Mouse (Mus musculus): Measurements from ENCODE around the gene Gm45140. TPM values are rescaled to one million over a fixed set of nuclear protein-coding genes. Genes with fewer than 3 reads are reported as not detected.

The Gm45140 gene
- polyA plus RNA-seq, 1 experiment from 2014 or later = 0.94 TPM

DNA sequence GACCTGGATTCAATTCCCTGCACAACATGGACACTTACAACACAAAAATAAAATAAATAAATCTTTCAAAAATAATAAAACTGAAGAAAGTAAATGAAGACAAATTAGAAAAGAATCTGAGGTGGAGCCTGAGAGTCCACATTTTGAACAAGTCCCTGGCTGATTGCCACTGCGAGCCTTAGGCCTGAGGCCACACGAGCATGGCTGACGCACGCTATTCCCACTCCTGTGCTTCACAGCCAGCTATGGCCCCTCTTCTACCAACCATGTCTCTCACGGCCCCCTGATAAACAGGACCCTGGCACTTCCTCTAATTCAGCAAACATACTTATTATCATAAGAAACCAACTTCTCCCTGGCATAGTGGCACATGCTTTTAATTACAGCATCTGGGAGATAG is 49.0 kb downstream of the Gm45140 start:
- ATAC-seq (no peak), DNase-seq (ENCODE audit: low spot score) (no peak)
- Histone ChIP-seq H3K9ac (replicated peaks; ENCODE audit: low read depth) (no peak overlapping the region), H3K4me3 (ENCODE audit: low read depth, low read length) (no peak overlapping the region), H3K9me3 (ENCODE audit: low read length) (no peaks in the 10 kb centered on the region), H3K27ac (ENCODE audit: low read length) (no peak overlapping the region), H3K27me3 (replicated peaks; ENCODE audit: insufficient read depth, low read length) (no peaks in the 10 kb centered on the region), H3K4me2 (replicated peaks; ENCODE audit: low read depth, low read length) (no peak overlapping the region), H3K36me3 (ENCODE audit: insufficient read depth, low read length) (no peaks in the 10 kb centered on the region), H3K4me1 (ENCODE audit: insufficient read depth, low read depth, low read length) (peaks cover 12% of the 10 kb centered on the region)
- WGBS = 66% methylated on average over 5 of the region's 5 CpGs
- TF ChIP-seq CTCF (IDR thresholded peaks at IDR 0.05) (no peak), EP300 (IDR thresholded peaks at IDR 0.05) (no peak)

GRCm38 (mm10) chr6:87784033-87784432 is 51.6 kb downstream of the Gm45140 start:
- Histone ChIP-seq H3K36me3 (ENCODE audit: insufficient read depth, low read length) (no peaks in the 10 kb centered on the region), H3K27ac (ENCODE audit: low read length) (no peak overlapping the region), H3K4me3 (ENCODE audit: low read depth, low read length) (no peak overlapping the region), H3K4me1 (ENCODE audit: insufficient read depth, low read depth, low read length) (peaks cover 4% of the 10 kb centered on the region; the same call in 1 of the 2 replicates), H3K4me2 (replicated peaks; ENCODE audit: low read depth, low read length) (no peak overlapping the region), H3K27me3 (replicated peaks; ENCODE audit: insufficient read depth, low read length) (no peaks in the 10 kb centered on the region), H3K9ac (replicated peaks; ENCODE audit: low read depth) (no peak overlapping the region), H3K9me3 (ENCODE audit: low read length) (no peaks in the 10 kb centered on the region)
- WGBS = 36% methylated on average over 8 of the region's 8 CpGs
- TF ChIP-seq CTCF (IDR thresholded peaks at IDR 0.05) (no peak), EP300 (IDR thresholded peaks at IDR 0.05) (no peak)
- ATAC-seq (no peak), DNase-seq (ENCODE audit: low spot score) (no peak)

GRCm38 (mm10) chr6:87780546-87781301 is 54.9 kb downstream of the Gm45140 start:
- Histone ChIP-seq H3K4me1 (ENCODE audit: insufficient read depth, low read depth, low read length) (no peaks in the 10 kb centered on the region), H3K27me3 (replicated peaks; ENCODE audit: insufficient read depth, low read length) (no peaks in the 10 kb centered on the region), H3K9ac (replicated peaks; ENCODE audit: low read depth) (no peak overlapping the region), H3K9me3 (ENCODE audit: low read length) (no peaks in the 10 kb centered on the region), H3K27ac (ENCODE audit: low read length) (no peak overlapping the region), H3K4me2 (replicated peaks; ENCODE audit: low read depth, low read length) (no peak overlapping the region), H3K4me3 (ENCODE audit: low read depth, low read length) (no peak overlapping the region), H3K36me3 (ENCODE audit: insufficient read depth, low read length) (no peaks in the 10 kb centered on the region)
- 70% methylated on average over 10 of the region's 10 CpGs for whole genome bisulfite sequencing
- TF ChIP-seq EP300 (IDR thresholded peaks at IDR 0.05) (no peak), CTCF (IDR thresholded peaks at IDR 0.05) (no peak)
- ATAC-seq (no peak), DNase-seq (ENCODE audit: low spot score) (no peak)

DNA sequence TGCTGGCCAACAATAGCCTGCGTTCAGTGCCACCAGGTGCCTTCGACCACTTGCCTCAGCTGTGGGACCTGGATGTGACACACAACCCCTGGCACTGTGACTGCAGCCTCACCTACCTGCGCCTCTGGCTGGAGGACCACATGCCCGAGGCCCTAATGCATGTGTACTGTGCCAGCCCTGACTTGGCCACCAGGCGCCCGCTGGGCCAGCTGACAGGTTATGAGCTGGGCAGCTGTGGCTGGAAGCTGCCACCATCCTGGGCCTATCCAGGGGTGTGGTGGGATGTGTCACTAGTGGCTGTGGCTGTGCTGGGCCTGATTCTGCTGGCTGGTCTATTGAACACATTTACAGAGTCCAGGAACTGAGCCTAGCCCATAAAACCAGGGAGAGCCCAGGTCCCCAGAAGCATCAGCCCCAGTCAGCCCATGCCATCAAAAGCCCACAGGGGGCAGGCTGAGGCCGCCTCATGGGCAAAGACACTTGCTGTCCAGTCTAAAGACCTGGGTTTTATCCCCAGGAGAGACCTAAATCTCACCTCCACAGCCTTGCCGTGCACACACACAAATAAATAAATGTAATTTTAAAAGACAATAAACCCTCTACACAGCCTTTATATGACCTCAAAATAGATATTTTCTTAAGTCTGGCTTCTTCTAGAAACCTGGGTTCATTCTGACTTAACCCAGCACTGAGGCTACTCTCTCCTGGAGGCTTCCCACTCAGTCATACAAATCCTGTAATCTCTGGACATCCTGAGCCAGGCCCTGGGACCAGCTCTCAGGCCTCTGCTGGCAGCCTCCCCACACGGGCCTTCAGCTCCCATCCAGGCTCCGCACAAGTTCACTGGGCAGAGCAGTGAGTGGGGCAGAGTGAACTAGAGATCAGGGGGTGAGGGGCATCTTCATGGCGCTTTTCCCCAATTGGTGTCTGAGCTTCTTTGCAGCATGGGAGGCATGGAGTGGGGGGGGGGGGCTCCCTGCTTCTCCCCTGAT is 56.1 kb downstream of the Gm45140 start:
- H3K4me3 ChIP-seq (ENCODE audit: low read depth, low read length) = no peak overlapping the region
- H3K4me1 ChIP-seq (ENCODE audit: insufficient read depth, low read depth, low read length) = no peaks in the 10 kb centered on the region
- H3K27me3 ChIP-seq (replicated peaks; ENCODE audit: insufficient read depth, low read length) = no peaks in the 10 kb centered on the region
- no peak overlapping the region for H3K4me2 ChIP-seq (replicated peaks; ENCODE audit: low read depth, low read length)
- H3K27ac ChIP-seq (ENCODE audit: low read length) = no peak overlapping the region
- H3K36me3 ChIP-seq (ENCODE audit: insufficient read depth, low read length) = no peaks in the 10 kb centered on the region
- TF ChIP-seq EP300 (IDR thresholded peaks at IDR 0.05) (no peak), CTCF (IDR thresholded peaks at IDR 0.05) (peak; percentile 55)
- ATAC-seq (0 out of 2 replicates have a peak, but pooled peaks have one; percentile 32), DNase-seq (ENCODE audit: low spot score) (no peak)
- H3K9ac ChIP-seq (replicated peaks; ENCODE audit: low read depth) = no peak overlapping the region
- no peaks in the 10 kb centered on the region for H3K9me3 ChIP-seq (ENCODE audit: low read length)
- WGBS = 86% methylated on average over 11 of the region's 11 CpGs

GRCm38 (mm10) chr6:87778294-87779173 is 57.1 kb downstream of the Gm45140 start:
- no peak overlapping the region for H3K4me3 ChIP-seq (ENCODE audit: low read depth, low read length)
- H3K36me3 ChIP-seq (ENCODE audit: insufficient read depth, low read length) = no peaks in the 10 kb centered on the region
- no peak overlapping the region for H3K4me2 ChIP-seq (replicated peaks; ENCODE audit: low read depth, low read length)
- H3K27me3 ChIP-seq (replicated peaks; ENCODE audit: insufficient read depth, low read length) = no peaks in the 10 kb centered on the region
- DNase-seq (ENCODE audit: low spot score) (peak; percentile 16), ATAC-seq (peak; percentile 28)
- 55% methylated on average over 11 of the region's 11 CpGs for WGBS
- H3K4me1 ChIP-seq (ENCODE audit: insufficient read depth, low read depth, low read length) = no peaks in the 10 kb centered on the region
- H3K9me3 ChIP-seq (ENCODE audit: low read length) = no peaks in the 10 kb centered on the region
- no peak overlapping the region for H3K27ac ChIP-seq (ENCODE audit: low read length)
- H3K9ac ChIP-seq (replicated peaks; ENCODE audit: low read depth) = no peak overlapping the region
- no peak for TF ChIP-seq CTCF (IDR thresholded peaks at IDR 0.05)
- no peak for TF ChIP-seq EP300 (IDR thresholded peaks at IDR 0.05)
